Mouse (Mus musculus) retina, adult 2 months (tissue): Measurements from ENCODE around the gene Ube2u.

ENCODE experiments used
- DNase-seq: peaks from one replicate; pipeline ENCODE4 v3.0.0-alpha.2; 2012; ENCODE audit warnings: low read depth, low spot score

The Ube2u gene

GRCm38 (mm10) chr4:100547905-100548304, 69.3 kb downstream of the Ube2u start:
- no peak for DNase-seq

DNA sequence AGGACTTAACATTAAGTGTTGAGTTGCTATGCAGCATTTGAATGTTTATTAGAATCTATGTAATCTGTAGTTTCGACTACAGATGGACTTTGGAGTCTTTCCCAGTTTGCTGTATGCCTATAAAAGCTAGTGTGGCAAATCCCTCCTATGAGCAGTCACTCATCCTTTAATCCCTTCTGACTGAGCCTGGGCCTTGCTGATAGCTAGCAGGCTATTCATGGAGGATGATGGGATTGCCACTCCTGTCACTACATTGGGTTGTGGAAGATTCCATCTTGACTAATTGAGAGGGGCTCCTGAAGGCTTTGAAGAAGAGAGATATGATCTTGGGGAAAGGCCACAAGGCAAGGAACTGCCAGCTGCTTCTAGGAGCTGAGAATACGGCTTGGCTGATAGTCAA, 74.6 kb downstream of the Ube2u start:
- DNase-seq = no peak

GRCm38 (mm10) chr4:100588236-100589206, 109.9 kb downstream of the Ube2u start:
- DNase-seq = peak; percentile 34

DNA sequence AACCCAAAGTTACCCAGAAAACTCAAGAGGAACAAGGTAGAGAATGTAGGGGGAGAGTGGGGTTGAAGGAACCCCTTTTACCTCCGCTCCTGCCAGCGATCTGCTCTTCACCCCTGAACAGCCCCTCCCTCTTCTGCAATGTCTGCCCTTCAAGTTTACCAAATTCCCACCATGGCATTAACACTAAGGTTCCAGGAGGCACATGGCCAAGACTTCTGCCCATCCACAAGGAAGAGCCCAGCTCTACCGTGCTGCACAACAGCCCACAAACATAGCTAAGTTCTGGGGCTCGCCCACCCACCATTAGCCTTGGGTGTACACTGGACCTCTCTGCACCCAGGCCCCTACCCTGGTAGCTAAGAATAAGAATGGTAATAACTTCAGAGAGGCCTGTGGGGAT, 117.1 kb downstream of the Ube2u start:
- DNase-seq = no peak

DNA sequence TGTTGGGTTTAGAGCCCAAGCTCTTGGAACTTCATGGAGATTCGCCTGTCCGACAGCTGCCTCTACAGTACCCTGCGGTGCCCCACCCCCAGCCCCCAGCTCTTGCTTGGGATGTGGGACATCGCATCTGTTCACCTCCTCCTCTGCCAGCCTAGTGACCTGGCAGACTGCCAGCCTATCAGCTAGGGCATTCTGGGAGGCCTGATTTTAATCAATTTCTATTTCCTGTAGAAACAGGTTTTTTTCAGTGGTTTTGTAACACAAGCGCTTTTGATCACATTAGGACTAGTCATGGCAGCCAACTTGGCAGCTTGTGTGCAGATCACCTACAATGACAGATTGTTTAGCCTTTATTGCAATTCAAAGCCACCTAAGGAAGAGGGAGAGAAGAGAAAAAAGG, 118.0 kb downstream of the Ube2u start:
- DNase-seq = no peak

- no peak for DNase-seq
Measured at GRCm38 (mm10) chr4:100597049-100597448, 118.4 kb downstream of the Ube2u start.
